Mouse (Mus musculus): ENCODE results near the gene Sdhaf2.

Sdhaf2 gene

GRCm38 (mm10) chr19:10500581-10500980 lies 25.4 kb downstream of the Sdhaf2 start:
- DNase-seq (ENCODE audit: extremely low spot score, low read depth, low spot score), result no peak

GRCm38 (mm10) chr19:10497512-10498160 lies 28.3 kb downstream of the Sdhaf2 start:
- DNase-seq (ENCODE audit: extremely low spot score, low read depth, low spot score), result no peak

DNA sequence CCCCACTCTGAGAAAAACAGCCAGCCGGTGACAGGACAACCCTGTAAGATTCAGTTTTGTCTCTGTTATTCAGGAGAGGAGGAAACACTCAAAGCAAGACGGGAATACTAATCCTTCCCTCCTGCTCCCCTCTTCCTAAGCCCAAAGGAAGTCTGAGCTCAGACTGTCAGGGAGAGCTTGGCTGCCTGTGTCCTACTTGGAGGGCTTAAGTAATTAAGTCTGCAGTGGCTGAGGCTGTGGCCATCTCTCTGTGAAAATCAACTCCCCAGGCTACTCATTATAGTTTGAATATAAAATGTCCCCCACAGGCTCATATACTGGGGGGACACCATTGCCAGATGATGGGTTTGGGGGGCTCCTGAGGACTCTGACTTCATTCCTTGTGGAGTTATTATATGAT lies 29.0 kb downstream of the Sdhaf2 start:
- DNase-seq (ENCODE audit: extremely low spot score, low read depth, low spot score), result no peak

GRCm38 (mm10) chr19:10495670-10496069 lies 30.3 kb downstream of the Sdhaf2 start:
- no peak for DNase-seq (ENCODE audit: extremely low spot score, low read depth, low spot score)

DNA sequence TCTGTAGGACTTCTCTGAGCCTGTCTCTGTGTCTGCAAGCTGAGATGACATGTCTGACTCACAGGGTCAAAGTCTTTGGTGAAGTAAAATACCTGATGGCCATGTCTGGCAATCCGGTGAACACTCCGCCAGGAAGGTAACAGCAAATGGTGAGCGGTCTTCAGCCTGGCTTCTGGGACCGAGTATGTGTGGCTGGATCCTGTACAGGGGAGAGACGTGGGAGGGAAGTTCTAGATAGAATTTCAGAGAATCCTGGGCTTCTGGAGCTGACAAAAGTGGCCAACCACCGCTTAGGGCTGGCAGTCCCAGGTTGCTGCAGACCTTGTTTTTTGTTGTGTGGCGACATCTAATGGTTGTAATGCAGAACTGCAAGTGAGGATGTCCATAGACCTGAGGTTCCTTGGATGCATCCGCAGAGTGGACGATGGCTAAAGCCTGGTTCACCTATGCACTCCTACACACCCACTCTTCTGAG lies 39.6 kb downstream of the Sdhaf2 start:
- DNase-seq (ENCODE audit: extremely low spot score, low read depth, low spot score), result peak; percentile 64

DNA sequence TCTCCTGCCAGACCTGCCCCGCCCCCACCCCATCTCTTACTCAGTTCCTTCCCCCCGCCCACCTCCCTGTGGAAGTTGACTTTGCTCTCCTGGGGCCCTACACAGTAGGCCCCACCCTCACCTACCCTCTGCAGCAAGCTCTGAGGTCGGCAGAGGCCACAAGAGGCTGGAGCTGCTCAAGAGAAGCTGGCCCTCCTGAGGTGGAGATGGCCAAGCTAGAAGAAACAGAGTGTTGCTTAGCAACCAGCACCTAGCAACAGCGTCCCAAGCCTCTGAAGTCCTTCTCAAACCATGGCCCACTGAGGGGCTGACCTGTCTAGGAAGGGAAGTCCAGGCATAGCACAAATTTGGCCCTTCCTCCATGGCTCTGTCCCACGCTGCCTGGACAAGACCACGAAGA lies 43.2 kb downstream of the Sdhaf2 start, which contains the start of gene Ppp1r32:
Gene Ppp1r32 (minus strand): TSS at position 226 of the 400 bp plus-strand sequence.
- no peak for DNase-seq (ENCODE audit: extremely low spot score, low read depth, low spot score)

GRCm38 (mm10) chr19:10479541-10479940 lies 46.4 kb downstream of the Sdhaf2 start:
- no peak for DNase-seq (ENCODE audit: extremely low spot score, low read depth, low spot score)

- DNase-seq (ENCODE audit: extremely low spot score, low read depth, low spot score), result no peak
Observed at GRCm38 (mm10) chr19:10473779-10474178, 52.2 kb downstream of the Sdhaf2 start.

- no peak for DNase-seq (ENCODE audit: extremely low spot score, low read depth, low spot score)
Observed at GRCm38 (mm10) chr19:10472958-10473357, 53.0 kb downstream of the Sdhaf2 start.

DNA sequence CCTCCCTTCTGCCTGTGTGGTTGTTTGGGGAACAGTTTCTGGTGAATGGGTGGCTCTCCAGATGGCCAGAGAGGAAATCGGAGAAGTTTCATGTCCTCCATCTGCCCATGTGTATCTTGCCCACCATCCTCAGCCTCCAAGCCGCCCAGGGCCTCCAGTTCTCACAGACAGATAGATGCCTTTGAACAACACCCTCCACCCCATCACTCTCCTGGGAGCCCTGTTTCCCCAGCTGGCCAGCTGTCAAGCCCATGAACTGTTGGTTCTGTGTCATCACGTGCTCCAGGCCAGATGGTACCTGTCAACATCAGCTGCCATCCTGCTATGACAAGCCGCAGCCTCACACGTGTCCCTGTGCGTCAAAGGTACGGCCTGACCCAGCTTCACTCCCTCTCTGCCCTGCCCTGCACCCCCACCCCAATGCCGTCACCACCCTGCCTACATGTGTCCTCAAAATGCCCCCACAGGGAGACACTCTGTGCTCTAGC lies 56.7 kb downstream of the Sdhaf2 start:
- no peak for DNase-seq (ENCODE audit: extremely low spot score, low read depth, low spot score)

DNA sequence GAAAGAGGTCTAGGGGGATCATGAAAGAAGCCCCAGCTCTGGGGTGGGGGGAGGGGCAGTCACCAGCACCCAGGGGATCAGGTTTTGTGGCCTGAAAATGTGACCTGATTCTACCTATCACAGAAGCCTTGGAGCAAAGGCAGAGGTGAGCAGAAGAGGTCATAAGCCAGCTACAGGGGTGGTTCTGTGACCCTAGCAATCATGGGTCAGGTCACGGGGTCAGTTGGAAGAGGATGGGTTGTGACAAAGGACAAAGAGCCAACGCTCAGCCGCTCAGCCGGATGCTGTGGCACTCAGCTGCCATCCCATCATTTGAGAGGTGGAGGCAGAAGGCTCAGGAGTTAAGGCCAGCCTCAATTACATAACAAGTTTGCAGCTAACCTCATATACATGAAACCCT lies 61.5 kb downstream of the Sdhaf2 start:
- no peak for DNase-seq (ENCODE audit: extremely low spot score, low read depth, low spot score)

GRCm38 (mm10) chr19:10461584-10461983 lies 64.4 kb downstream of the Sdhaf2 start:
- no peak for DNase-seq (ENCODE audit: extremely low spot score, low read depth, low spot score)

DNA sequence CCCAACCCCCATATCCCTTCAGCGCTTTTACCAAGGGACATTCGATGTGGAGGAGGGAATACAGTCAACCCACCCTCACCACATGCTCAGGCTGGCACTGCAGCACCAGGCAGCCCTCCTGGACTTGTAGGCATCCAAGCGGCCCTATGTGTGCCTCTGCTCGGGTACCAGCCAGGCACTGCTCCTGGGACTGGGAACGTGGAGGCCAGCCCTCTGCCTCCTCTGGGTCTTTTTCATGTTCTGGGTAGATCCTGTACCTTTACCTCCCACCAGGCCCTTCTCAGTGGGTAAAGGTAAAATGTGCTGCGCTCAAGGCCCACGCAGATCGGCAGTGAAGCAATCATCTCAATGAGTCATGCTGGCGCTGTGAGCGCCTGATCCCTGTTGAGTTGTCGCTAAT lies 66.0 kb downstream of the Sdhaf2 start:
- DNase-seq (ENCODE audit: extremely low spot score, low read depth, low spot score), result no peak

GRCm38 (mm10) chr19:10458096-10458495 lies 67.8 kb downstream of the Sdhaf2 start:
- no peak for DNase-seq (ENCODE audit: extremely low spot score, low read depth, low spot score)

DNA sequence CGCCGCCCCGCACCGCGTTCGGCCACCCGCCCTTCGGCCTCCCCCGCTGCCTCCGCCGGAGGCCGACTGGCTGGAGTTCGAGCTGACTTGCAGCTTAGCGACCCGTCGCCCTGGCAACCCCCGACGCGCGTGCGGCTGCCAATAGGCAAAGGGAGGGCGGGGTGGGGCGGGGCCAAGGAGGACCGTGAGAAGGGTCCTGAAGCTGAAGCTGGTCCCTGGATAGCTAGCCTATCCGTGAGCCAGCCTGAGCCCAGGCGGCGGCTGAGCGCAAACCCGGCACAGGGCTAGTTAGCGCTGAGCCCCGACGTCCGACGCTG lies 68.5 kb downstream of the Sdhaf2 start:
- DNase-seq (ENCODE audit: extremely low spot score, low read depth, low spot score), result peak; percentile 46

DNA sequence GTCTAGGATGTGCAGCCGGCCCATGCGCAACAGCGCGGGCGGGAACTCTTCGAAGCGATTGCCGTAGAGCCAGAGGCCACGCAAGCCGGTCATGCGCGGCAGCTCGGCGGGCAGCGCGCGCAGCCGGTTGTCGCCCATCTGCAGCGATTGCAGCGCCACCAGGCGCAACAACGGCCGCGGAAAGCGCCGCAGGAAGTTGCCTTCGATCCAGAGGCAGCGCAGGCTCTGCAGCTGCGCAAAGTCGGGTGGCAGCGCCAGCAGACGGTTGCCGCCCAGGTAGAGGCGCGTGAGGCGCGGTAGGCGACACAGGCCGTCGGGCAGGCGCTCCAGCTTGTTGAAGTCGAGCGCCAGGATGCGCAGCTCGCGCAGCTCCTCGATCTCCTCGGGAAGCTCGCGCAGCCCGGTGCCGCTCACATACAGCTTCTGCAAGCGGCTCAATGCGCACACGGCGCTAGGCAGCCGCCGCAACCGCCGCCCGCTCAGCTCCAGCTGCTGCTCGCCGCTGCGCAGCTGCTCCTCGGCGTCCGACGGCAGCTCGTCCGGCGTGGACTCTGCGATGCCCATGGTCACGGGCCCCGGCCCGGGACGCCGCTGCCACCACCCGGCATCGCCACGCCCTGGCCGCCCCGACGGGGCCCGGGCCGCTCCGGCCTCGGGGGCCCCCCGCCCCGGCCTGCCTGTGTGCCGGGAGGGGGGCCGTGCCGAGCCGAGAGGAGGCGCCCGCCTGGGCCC lies 69.0 kb downstream of the Sdhaf2 start, which contains the start of gene Lrrc10b:
Gene Lrrc10b (minus strand): TSS at position 722 of the 732 bp plus-strand sequence.
- DNase-seq (ENCODE audit: extremely low spot score, low read depth, low spot score), result no peak

- DNase-seq (ENCODE audit: extremely low spot score, low read depth, low spot score), result no peak
Observed at GRCm38 (mm10) chr19:10455437-10455806, 70.5 kb downstream of the Sdhaf2 start.

DNA sequence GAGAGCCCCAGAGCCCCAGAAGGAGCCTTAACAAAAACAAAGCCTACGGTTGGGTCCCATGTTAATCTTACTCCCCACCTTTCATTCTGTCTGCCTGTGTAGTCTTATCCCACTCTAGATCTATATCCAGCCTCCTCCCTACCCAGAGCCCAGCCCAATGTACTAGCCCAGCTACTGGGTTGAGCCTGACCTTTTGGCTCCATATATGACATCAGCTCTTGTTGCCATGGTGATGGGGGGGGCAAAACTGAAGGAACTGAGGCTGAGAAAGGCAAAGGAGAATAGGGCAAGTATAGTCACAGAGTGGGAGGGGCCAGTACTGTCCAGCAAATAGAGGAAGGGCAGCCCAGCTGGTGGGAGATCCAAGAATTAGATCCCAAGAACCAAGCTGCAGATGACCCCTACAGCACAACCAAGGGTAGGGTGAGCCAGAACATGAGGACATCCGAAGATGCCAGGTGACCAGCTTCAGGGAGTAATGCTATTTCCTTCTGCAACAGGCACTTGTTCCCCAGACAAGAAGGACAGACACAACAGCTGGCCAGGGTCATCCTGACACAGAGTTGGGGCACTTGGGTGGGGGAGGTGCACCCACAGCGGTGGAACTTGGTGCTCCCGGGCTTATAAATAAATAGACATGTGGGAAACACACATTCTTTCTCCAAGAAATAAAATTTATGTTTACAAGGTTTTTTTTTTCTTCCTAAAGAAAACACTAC lies 71.1 kb downstream of the Sdhaf2 start:
- DNase-seq (ENCODE audit: extremely low spot score, low read depth, low spot score), result no peak
